ENCODE assay signal across 27 mouse cellular contexts in genomic region chr19:30051479-30051878, GRCm38 (mm10). TPM values are rescaled to one million over a fixed set of nuclear protein-coding genes. Genes with fewer than 3 reads are reported as not detected.
"Had no signal": no experiment of that assay in that cellular context is flagged by ENCODE, and none has a peak within 500 bp of the region (broad histone marks: within the 10 kb centered on the region; RNA-seq: fewer than 3 reads in every experiment).

No protein-coding gene starts in this region.

- H3K4me3 ChIP-seq: limb, embryonic 12.5 days; limb, embryonic 15.5 days; midbrain, embryonic 13.5 days had no signal

- H3K9ac ChIP-seq: limb, embryonic 12.5 days; limb, embryonic 15.5 days; midbrain, embryonic 13.5 days had no signal

- H3K9me3 ChIP-seq: limb, embryonic 12.5 days; limb, embryonic 15.5 days; midbrain, embryonic 13.5 days had no signal

- H3K27ac ChIP-seq: limb, embryonic 12.5 days; limb, embryonic 15.5 days; macrophage had no signal

- ATAC-seq: intestine, embryonic 16.5 days; midbrain, embryonic 13.5 days; midbrain, embryonic 16.5 days had no signal

- H3K4me1 ChIP-seq: limb, embryonic 12.5 days; limb, embryonic 15.5 days had no signal

- DNase-seq: kidney, adult 18-20 months; kidney, adult 9 months; kidney, postnatal 14 days; kidney, postnatal 4 days; left cerebral cortex, postnatal 4 days; lung, adult 2 months; lung, postnatal 14 days; thymus, adult 18-20 months; thymus, postnatal 36 days had no signal

- H3K4me2 ChIP-seq: limb, embryonic 12.5 days; limb, embryonic 15.5 days; midbrain, embryonic 13.5 days had no signal

- H3K27me3 ChIP-seq: limb, embryonic 12.5 days; limb, embryonic 15.5 days; midbrain, embryonic 13.5 days had no signal

RNA-seq across cellular contexts. Expression of gene Trpd52l3, which starts 47.9 kb away (rescaled TPM):
- total RNA-seq: layer of hippocampus, adult 18-20 months; layer of hippocampus, postnatal 14 days; left cerebral cortex, adult 8-10 months; left cerebral cortex, postnatal 14 days; left cerebral cortex, postnatal 4 days; megakaryocyte, adult 5-6 weeks had no signal
- polyA plus RNA-seq: intestine, embryonic 16.5 days; limb, embryonic 12.5 days; limb, embryonic 15.5 days; lung, adult 2 months; lung, embryonic 16.5 days; macrophage; midbrain, embryonic 13.5 days; midbrain, embryonic 16.5 days; neural tube, embryonic 11.5 days; neural tube, embryonic 14.5 days; small intestine, adult 2 months; spleen, adult 2 months; stomach, embryonic 16.5 days; urinary bladder, adult 2 months had no signal
